Mouse (Mus musculus): ENCODE results near the gene Acad12.

GRCm38 (mm10) chr5:121661494-121661893 lies 42.8 kb upstream of the Acad12 start:
- TF ChIP-seq CTCF (IDR thresholded peaks at IDR 0.05) (no peak), EP300 (IDR thresholded peaks at IDR 0.05) (no peak)
